Mouse (Mus musculus): ENCODE data around the gene Ripor3.

- TF ChIP-seq CTCF (IDR thresholded peaks at IDR 0.05; ENCODE audit: extremely low read depth, insufficient read length, insufficient replicate concordance, low read depth, low read length): no peak
- TF ChIP-seq POLR2A (IDR thresholded peaks at IDR 0.05; ENCODE audit: low read depth, low read length): no peak
Measured at GRCm38 (mm10) chr2:168008132-168008531, 2.3 kb downstream of the Ripor3 start.
